Mouse (Mus musculus): ENCODE data around the gene Shq1. TPM values are rescaled to one million over a fixed set of nuclear protein-coding genes. Genes with fewer than 3 reads are reported as not detected.

Shq1 gene
- polyA plus RNA-seq, 2 experiments: 9.5 to 12.3 TPM

- H3K9ac ChIP-seq (ENCODE audit: low read depth, low read length, severe bottlenecking): no peak overlapping the region
These were observed 77.1 kb downstream of the Shq1 start for GRCm38 (mm10) chr6:100593857-100594256.

GRCm38 (mm10) chr6:100592991-100593390 lies 78.0 kb downstream of the Shq1 start:
- H3K4me3 ChIP-seq (replicated peaks; ENCODE audit: low read length): no peak overlapping the region
- TF ChIP-seq POLR2A (IDR thresholded peaks at IDR 0.05; ENCODE audit: borderline replicate concordance, extremely low read depth, insufficient read depth, insufficient read length): no peak
- peaks cover 5% of the 10 kb centered on the region; the same call in 1 of the 2 replicates for H3K4me1 ChIP-seq (ENCODE audit: control insufficient read depth, insufficient read depth, low read length)
- ATAC-seq (ENCODE audit: low FRiP score, low read depth) (no peak), DNase-seq (ENCODE audit: low spot score) (peak; percentile 40)
- H3K9me3 ChIP-seq (ENCODE audit: control insufficient read depth, low read length): no peaks in the 10 kb centered on the region
- H3K36me3 ChIP-seq (ENCODE audit: control insufficient read depth, insufficient read depth, low read length): no peaks in the 10 kb centered on the region
- H3K9ac ChIP-seq (ENCODE audit: low read depth, low read length, severe bottlenecking): no peak overlapping the region
- no peaks in the 10 kb centered on the region for H3K27me3 ChIP-seq (ENCODE audit: control insufficient read depth, insufficient read depth, low read length)
- H3K4me2 ChIP-seq (replicated peaks; ENCODE audit: low read depth, low read length, severe bottlenecking): no peak overlapping the region
- H3K27ac ChIP-seq (replicated peaks; ENCODE audit: low read depth, low read length): no peak overlapping the region
- 21% methylated on average over 7 of the region's 7 CpGs for WGBS

More at GRCm38 (mm10) chr6:100593857-100594256, 77.1 kb downstream of the Shq1 start:
- DNase-seq (ENCODE audit: low spot score) (no peak), ATAC-seq (ENCODE audit: low FRiP score, low read depth) (no peak)
- Histone ChIP-seq H3K36me3 (ENCODE audit: control insufficient read depth, insufficient read depth, low read length) (no peaks in the 10 kb centered on the region), H3K4me1 (ENCODE audit: control insufficient read depth, insufficient read depth, low read length) (peaks cover 5% of the 10 kb centered on the region; the same call in 1 of the 2 replicates), H3K4me3 (replicated peaks; ENCODE audit: low read length) (no peak overlapping the region), H3K27me3 (ENCODE audit: control insufficient read depth, insufficient read depth, low read length) (no peaks in the 10 kb centered on the region), H3K27ac (replicated peaks; ENCODE audit: low read depth, low read length) (no peak overlapping the region), H3K4me2 (replicated peaks; ENCODE audit: low read depth, low read length, severe bottlenecking) (no peak overlapping the region), H3K9me3 (ENCODE audit: control insufficient read depth, low read length) (no peaks in the 10 kb centered on the region)
- TF ChIP-seq POLR2A (IDR thresholded peaks at IDR 0.05; ENCODE audit: borderline replicate concordance, extremely low read depth, insufficient read depth, insufficient read length): no peak
- 54% methylated on average over 8 of the region's 8 CpGs for WGBS

GRCm38 (mm10) chr6:100590602-100591001 lies 80.4 kb downstream of the Shq1 start:
- H3K4me2 ChIP-seq (replicated peaks; ENCODE audit: low read depth, low read length, severe bottlenecking): no peak overlapping the region
- H3K9me3 ChIP-seq (ENCODE audit: control insufficient read depth, low read length): no peaks in the 10 kb centered on the region
- DNase-seq (ENCODE audit: low spot score) (no peak), ATAC-seq (ENCODE audit: low FRiP score, low read depth) (no peak)
- 79% methylated on average over 4 of the region's 4 CpGs for WGBS
- no peak overlapping the region for H3K9ac ChIP-seq (ENCODE audit: low read depth, low read length, severe bottlenecking)
- H3K4me3 ChIP-seq (replicated peaks; ENCODE audit: low read length): no peak overlapping the region
- no peak overlapping the region for H3K27ac ChIP-seq (replicated peaks; ENCODE audit: low read depth, low read length)
- H3K27me3 ChIP-seq (ENCODE audit: control insufficient read depth, insufficient read depth, low read length): no peaks in the 10 kb centered on the region
- H3K36me3 ChIP-seq (ENCODE audit: control insufficient read depth, insufficient read depth, low read length): no peaks in the 10 kb centered on the region
- no peak for TF ChIP-seq POLR2A (IDR thresholded peaks at IDR 0.05; ENCODE audit: borderline replicate concordance, extremely low read depth, insufficient read depth, insufficient read length)
- peaks cover 6% of the 10 kb centered on the region; the same call in 1 of the 2 replicates for H3K4me1 ChIP-seq (ENCODE audit: control insufficient read depth, insufficient read depth, low read length)

GRCm38 (mm10) chr6:100588876-100589275 lies 82.1 kb downstream of the Shq1 start:
- peaks cover 4% of the 10 kb centered on the region; the same call in 1 of the 2 replicates for H3K4me1 ChIP-seq (ENCODE audit: control insufficient read depth, insufficient read depth, low read length)
- H3K4me2 ChIP-seq (replicated peaks; ENCODE audit: low read depth, low read length, severe bottlenecking): no peak overlapping the region
- 83% methylated on average over 3 of the region's 3 CpGs for WGBS
- H3K27ac ChIP-seq (replicated peaks; ENCODE audit: low read depth, low read length): no peak overlapping the region
- no peaks in the 10 kb centered on the region for H3K36me3 ChIP-seq (ENCODE audit: control insufficient read depth, insufficient read depth, low read length)
- no peak for DNase-seq (ENCODE audit: low spot score)
- no peaks in the 10 kb centered on the region for H3K9me3 ChIP-seq (ENCODE audit: control insufficient read depth, low read length)
- no peaks in the 10 kb centered on the region for H3K27me3 ChIP-seq (ENCODE audit: control insufficient read depth, insufficient read depth, low read length)
- H3K4me3 ChIP-seq (replicated peaks; ENCODE audit: low read length): no peak overlapping the region
- no peak overlapping the region for H3K9ac ChIP-seq (ENCODE audit: low read depth, low read length, severe bottlenecking)
- ATAC-seq (ENCODE audit: low FRiP score, low read depth): no peak
- no peak for TF ChIP-seq POLR2A (IDR thresholded peaks at IDR 0.05; ENCODE audit: borderline replicate concordance, extremely low read depth, insufficient read depth, insufficient read length)

- Histone ChIP-seq H3K36me3 (ENCODE audit: control insufficient read depth, insufficient read depth, low read length) (no peaks in the 10 kb centered on the region), H3K4me2 (replicated peaks; ENCODE audit: low read depth, low read length, severe bottlenecking) (no peak overlapping the region), H3K4me1 (ENCODE audit: control insufficient read depth, insufficient read depth, low read length) (0 out of 2 replicates have a peak, but pooled peaks cover 3% of the 10 kb centered on the region), H3K27me3 (ENCODE audit: control insufficient read depth, insufficient read depth, low read length) (no peaks in the 10 kb centered on the region), H3K9me3 (ENCODE audit: control insufficient read depth, low read length) (no peaks in the 10 kb centered on the region), H3K4me3 (replicated peaks; ENCODE audit: low read length) (no peak overlapping the region), H3K9ac (ENCODE audit: low read depth, low read length, severe bottlenecking) (no peak overlapping the region), H3K27ac (replicated peaks; ENCODE audit: low read depth, low read length) (no peak overlapping the region)
- TF ChIP-seq POLR2A (IDR thresholded peaks at IDR 0.05; ENCODE audit: borderline replicate concordance, extremely low read depth, insufficient read depth, insufficient read length): no peak
- 84% methylated on average over 5 of the region's 5 CpGs for WGBS
- ATAC-seq (ENCODE audit: low FRiP score, low read depth): no peak
- no peak for DNase-seq (ENCODE audit: low spot score)
These were observed 84.2 kb downstream of the Shq1 start for GRCm38 (mm10) chr6:100586758-100587157.

GRCm38 (mm10) chr6:100581951-100582350 lies 89.0 kb downstream of the Shq1 start:
- Histone ChIP-seq H3K9me3 (ENCODE audit: control insufficient read depth, low read length) (no peaks in the 10 kb centered on the region), H3K27ac (replicated peaks; ENCODE audit: low read depth, low read length) (no peak overlapping the region), H3K4me2 (replicated peaks; ENCODE audit: low read depth, low read length, severe bottlenecking) (no peak overlapping the region), H3K36me3 (ENCODE audit: control insufficient read depth, insufficient read depth, low read length) (no peaks in the 10 kb centered on the region), H3K9ac (ENCODE audit: low read depth, low read length, severe bottlenecking) (no peak overlapping the region), H3K4me1 (ENCODE audit: control insufficient read depth, insufficient read depth, low read length) (peaks cover 5% of the 10 kb centered on the region; the same call in 1 of the 2 replicates), H3K4me3 (replicated peaks; ENCODE audit: low read length) (no peak overlapping the region), H3K27me3 (ENCODE audit: control insufficient read depth, insufficient read depth, low read length) (no peaks in the 10 kb centered on the region)
- ATAC-seq (ENCODE audit: low FRiP score, low read depth): no peak
- no peak for TF ChIP-seq POLR2A (IDR thresholded peaks at IDR 0.05; ENCODE audit: borderline replicate concordance, extremely low read depth, insufficient read depth, insufficient read length)
- WGBS: 56% methylated on average over 2 of the region's 2 CpGs
- no peak for DNase-seq (ENCODE audit: low spot score)
